Mouse (Mus musculus) heart, adult 11 months (tissue): ENCODE measurements around the gene Fam19a4.
"Not testable (repeated sequence)": the region's sequence is repeated elsewhere in the genome, so short reads cannot be mapped to it uniquely, and the experiment has no call there.

ENCODE experiments used
- DNase-seq: peaks from one replicate; pipeline ENCODE4 v3.0.0; 2022

Gene Fam19a4

DNA sequence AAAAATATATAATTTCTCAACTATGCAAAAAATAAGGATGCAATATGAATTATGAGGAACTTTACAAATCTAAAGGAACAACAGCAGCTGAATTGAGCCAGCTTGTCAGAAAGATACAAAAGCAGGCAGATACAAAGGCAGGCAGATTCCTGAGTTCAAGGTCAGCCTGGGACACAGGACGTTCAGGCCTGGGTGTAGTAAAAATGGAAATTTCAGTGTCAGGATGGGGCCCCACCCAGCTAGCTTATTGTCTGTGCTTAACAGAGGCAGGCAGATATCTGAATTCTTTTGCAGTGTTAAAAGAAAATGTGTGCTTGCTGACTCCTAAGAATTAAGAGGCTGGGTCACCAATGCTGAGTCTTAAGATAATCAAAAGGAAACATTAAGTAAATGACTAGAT is 124.4 kb downstream of the Fam19a4 start:
- DNase-seq = no peak

DNA sequence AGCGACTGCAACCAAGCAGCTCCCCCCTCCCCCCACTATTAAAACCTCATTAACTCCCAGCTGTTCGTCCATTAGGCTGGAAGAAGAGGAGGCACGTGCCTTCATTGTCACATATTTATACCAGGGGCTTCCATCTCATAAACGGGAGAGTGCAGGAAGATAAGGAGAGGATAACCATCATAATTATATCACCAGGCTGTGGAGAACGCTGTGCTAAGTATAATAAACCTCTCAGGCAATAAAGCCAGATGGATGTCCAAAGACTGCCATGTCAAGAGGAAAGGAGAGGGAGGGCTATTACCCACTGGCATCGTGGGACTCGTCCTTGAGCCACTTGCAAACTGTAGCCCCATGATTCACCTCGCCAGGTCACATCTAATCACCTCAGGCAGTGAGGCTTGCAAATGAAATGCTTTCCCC is 151.1 kb downstream of the Fam19a4 start:
- no peak for DNase-seq

DNA sequence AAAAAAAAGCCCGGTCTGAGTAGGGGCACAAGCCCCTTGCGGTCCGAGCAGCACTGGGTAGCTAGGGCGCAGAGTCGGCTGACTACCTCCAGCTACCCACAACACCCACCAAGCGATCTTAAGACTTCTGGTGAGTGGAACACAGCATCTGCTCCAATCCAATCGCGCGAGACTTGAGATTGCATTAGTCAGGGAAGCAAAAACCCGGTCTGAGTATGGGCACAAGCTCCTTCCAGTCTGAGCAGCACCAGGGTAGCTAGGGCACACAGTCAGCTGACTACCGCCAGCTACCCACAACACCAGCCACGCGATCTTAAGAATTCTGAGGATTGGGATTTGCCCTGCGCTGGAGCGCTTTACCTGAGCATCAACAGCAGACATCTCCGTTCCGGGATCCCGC is 183.1 kb downstream of the Fam19a4 start:
- not testable (repeated sequence) for DNase-seq

DNA sequence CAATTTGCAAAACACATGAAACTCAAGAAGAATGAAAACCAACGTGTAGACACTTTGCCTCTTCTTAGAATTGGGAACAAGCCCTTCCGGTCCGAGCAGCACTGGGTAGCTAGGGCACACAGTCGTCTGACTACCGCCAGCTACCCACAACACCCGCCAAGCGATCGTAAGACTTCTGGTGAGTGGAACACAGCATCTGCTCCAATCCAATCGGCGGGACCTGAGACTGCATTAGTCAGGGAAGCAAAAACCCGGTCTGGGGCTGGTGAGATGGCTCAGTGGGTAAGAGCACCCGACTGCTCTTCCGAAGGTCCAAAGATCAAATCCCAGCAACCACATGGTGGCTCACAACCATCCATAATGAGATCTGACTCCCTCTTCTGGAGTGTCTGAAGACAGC is 183.6 kb downstream of the Fam19a4 start:
- DNase-seq = not testable (repeated sequence)

DNA sequence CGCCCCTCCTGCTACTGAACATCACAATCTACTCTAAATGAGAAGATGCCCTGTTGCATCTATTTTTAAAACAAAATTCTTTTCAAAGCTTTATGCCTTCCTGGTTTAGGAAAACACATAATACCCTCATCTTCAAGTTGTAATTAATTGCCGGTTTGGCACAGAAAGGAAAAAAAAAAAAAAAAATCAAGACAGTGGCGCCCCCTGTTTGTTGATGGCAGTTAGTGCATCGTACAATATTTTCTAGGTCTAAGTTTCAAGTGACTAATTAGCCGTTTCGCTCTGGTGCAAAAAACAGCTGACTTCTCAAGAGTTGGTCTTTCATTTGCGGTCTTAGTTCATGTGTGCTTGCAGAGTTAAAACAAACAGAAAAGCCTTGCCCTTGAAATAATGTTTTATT is 207.1 kb downstream of the Fam19a4 start:
- no peak for DNase-seq

DNA sequence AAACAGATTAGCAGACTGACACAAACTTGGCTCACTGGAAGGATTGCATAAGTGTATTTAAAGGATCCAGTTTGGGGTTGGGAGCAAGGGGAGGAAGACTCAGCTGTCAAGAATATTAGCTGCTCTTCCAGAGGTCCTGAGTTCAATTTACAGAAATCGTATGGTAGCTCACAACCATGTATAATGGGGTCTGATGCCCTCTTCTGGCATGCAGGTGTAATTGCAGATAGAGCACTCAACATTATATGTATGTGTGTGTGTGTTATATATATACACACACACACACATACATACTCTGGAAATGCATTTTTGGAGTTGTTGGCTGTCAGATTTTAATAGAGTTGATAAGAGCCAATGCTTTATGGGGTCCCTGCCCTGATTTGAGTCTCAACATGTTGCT is 216.3 kb downstream of the Fam19a4 start:
- DNase-seq = peak; percentile 7

DNA sequence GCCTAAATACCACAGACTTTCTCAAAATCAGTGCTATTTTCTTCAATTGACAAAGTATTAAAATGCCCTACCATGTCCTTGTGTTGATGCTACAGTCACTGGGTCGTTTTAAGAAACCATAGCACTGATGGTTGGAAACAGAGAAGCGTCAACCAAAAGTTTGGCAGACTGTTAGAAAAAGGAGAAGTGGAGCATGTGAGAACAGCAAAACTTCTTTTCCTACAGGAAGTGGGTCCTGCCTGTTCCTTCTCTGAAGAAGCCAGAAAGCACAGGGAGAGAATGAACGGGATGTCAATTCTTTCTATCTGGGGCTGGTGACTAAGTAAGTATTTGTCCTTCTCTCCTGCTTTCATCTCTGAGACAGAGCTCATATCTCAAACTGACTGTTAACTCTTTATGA is 219.6 kb downstream of the Fam19a4 start:
- no peak for DNase-seq

DNA sequence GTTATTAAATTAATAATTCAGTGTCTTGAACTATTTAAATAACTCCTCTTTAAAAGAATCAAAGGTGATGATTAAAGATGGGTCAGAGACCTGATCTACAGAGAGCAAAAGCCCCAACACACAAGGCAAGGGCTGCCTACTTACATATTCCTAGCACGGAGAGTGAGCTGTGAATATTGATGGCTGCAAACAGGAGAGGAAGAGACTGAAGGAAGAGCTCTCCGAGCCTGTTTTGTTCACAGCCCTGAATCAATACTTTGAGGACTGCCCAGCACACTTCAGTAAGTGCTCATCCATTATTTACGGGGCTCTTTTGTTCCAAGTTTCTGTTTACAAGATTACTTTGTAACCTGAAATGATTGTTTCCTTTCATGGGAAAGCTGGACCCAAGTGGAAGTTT is 233.6 kb downstream of the Fam19a4 start:
- peak; percentile 35 for DNase-seq

DNA sequence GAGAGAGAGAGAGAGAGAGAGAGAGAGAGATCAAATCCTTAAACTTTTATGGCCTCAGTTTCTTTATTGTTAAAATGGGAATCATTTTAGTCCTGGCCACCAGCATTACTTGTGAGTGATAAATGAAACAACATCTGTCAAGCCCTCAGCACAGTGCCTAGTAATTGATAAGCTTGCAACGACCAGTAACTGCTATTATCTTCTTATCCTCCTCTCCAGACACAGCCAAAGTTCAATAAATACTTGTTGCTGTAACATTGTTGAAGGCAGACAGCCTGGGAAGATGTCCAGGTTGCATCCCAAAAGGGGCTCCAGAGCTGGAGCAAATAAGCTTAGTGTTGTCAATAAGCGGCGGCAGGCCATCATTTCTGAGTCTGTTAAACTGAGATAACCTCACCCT is 257.2 kb downstream of the Fam19a4 start:
- DNase-seq = no peak

DNA sequence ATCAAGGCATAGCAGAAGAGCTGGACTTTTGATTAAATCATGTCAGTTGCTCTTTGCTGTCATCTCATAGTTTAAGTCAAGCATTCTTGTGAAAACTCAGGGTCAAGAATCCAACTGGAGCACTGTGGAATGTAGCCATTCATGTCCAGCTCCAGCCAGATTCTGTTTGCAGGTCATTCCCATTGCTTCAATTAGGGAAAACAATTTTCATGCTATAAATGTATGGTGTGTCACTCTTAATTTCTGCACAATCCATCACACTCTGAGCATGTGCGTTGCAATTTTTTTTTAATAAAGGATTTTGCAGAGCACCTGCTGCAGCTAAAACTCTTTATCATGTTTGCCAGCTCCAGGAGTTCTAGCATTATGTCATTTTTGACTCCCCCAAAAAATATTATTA is 261.5 kb downstream of the Fam19a4 start:
- peak; percentile 55 for DNase-seq

DNA sequence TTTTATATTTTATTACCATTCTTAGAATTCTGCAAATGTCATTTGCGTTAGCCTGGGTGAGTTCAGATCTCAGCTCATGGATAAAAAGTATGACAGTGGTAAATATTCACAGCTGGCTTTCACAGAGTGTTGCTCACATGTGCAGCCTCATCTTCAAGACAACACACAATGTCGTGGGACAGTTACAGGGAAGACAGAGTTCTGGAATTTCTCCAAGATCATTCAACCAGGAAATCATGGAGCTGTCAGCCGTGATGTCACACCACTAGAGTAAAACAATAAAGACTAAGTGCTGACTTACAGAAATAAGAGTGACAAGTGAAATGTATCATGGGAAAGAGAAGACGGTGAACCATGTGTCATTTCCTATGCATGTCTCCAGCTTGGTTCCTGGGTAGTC is 262.8 kb downstream of the Fam19a4 start:
- DNase-seq = peak; percentile 75
